Mouse (Mus musculus) thymus, postnatal 25 days (tissue): ENCODE measurements around the gene Tsku.
A peak's percentile ranks its signal among the peaks of the same experiment; 100 is the strongest.

Source experiments
- DNase-seq: peaks from one replicate; pipeline ENCODE4 v3.0.0; 2022

The Tsku gene

DNA sequence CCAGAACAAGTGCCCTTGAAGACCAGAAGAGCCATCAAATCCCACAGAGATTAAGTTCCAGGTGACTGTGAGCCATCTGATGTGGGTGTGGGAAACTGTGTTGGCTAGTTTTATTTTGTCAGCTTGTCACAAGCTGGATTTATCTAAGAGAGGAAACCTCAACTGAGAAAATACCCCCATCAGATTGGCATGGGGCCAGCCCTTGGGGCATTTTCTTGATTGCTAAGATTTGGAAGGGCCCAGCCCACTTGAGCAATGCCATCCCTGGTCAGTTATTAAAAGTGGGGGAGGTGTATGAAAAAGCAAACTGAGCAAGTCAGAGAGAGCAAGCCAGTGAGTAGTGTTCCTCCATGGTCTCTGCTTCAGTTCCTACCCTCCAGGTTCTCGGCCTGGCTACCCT lies 36.9 kb downstream of the Tsku start:
- DNase-seq, result no peak

DNA sequence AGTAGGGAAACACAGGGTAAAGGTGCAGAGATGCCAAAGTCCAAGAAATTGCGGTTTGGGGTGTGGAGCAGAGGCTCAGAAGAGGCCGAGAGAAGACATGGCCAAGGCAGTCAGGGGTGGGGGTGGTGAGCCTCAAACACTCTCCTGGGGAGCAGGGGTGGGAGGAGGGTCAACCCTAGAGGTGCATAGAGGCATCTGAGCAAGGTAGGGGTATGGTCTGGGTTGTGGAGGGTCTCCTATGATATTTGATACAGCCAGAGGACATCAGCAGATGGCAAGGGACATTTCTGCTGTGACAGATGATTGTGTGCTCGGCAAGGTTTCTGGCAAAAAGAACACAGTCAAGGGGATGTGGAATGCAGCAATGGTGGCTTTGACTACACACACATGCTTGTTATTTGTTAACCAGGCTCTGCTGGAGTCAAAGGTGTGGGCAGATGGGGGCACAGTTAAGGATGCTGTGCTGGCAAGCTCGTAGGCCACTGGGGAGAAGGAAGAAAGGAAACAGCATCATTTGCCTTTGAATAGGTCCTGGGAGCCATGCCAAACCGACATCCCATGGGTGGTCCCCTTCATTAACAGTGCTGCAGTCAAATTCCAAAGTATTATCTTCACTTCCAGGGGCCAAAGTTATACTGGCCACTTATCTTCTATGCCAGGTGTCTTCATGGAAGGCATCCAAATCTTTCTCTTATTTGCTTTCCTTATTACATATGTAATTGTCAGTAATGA lies 37.7 kb downstream of the Tsku start:
- DNase-seq, result no peak

DNA sequence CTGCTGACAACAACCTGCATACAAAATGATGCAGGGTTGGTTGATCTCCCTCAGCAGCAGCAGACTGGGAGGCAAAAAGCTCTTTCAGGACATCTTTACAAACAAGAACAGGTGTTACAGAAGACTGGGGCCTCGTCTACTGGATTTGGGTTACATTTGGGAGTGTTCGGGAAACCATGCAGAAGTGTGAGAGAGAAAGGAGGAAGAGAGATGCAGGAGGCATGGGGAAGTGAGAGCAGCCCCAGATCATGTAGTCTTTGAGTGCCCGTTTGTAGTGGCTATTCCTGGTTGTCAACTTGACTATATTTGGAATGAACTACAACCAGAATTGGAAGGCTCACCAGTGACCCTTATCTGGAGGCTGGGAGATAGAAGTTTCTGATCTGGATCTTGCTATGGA lies 38.7 kb downstream of the Tsku start:
- no peak for DNase-seq

DNA sequence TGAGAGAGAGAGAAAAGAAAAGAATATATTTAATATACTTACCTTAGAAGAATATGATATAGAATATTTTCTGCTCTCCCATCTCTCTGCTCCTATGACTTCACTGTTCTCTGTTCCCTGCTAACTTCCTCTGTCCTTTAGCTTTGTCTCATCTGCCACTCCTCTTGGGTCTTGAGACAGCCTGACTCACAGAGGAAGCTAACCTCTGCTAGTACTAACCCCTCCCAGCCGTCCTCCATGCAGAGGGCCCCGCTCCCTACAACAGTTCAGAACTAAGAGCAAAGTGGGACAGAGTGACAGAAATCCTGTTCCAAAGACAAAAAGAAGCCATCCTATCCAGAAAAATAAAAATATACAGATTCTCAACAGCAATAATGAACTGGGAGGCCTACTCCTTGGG lies 40.0 kb downstream of the Tsku start, which contains the start of gene Acer3:
Gene Acer3 (minus strand): TSS at position 126 of the 400 bp plus-strand sequence.
- DNase-seq, result no peak

DNA sequence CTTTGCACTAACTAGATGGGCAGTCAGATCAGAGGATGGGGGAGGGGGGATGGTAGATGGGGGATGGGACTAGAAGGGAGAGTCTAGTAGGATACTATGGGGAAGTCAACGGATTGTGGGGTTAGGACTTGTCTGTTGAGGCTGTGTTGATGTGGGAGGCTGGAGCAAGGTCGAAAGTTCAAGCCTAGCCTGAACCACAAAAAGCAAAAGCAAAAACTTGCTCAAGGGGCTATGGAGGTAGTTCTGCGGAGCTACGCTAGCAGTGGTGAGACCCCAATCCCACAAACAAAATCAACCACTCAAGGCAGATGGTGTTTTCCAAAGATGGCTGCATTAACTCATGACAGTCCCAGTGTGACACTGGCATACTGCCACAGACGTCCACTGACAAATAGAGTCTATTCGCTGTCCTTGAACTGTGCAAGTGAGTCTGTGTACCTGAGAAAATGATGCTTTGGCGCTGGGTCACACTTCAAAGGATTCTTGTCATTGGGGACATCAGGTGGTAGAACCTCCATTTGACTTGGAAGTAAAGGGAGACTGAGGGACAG lies 41.0 kb downstream of the Tsku start:
- no peak for DNase-seq

DNA sequence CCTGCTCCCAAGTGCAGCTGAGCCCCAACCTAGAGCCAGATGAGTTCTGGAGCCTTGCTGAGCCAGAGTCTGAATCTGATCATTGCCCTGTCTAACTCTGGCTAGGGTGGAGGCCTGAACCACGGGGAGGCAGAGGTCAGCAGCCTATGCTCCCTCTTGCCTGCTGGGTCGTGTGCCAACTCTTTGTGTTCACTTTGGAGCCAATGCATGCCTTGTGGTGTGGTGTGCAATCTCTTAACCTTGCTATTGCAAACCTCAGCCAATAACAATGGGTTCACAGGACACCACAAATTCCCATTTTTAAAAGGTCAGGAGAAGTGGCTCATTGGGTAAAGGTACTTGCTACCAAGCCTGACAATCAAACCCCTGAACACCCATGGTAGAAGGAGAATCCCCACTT lies 44.6 kb downstream of the Tsku start:
- DNase-seq, result no peak

DNA sequence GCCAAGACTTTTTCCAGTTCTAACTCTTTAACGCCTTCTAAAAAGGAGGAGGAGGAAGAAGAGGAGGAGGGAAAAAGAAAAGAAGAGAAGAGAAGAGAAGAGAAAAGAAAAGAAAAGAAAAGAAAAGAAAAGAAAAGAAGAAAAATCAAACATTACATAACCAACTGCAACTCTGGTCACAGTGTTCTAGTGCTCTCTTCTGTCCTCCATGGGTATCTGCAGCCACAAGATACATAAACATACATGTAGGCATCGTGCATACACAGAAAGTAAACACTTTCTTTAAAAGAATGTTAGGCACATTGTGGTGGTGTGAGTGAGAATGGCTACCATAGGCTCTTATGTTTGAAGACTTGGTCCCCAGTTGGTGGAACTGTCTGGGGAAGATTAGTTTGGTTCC lies 46.0 kb downstream of the Tsku start:
- no peak for DNase-seq

DNA sequence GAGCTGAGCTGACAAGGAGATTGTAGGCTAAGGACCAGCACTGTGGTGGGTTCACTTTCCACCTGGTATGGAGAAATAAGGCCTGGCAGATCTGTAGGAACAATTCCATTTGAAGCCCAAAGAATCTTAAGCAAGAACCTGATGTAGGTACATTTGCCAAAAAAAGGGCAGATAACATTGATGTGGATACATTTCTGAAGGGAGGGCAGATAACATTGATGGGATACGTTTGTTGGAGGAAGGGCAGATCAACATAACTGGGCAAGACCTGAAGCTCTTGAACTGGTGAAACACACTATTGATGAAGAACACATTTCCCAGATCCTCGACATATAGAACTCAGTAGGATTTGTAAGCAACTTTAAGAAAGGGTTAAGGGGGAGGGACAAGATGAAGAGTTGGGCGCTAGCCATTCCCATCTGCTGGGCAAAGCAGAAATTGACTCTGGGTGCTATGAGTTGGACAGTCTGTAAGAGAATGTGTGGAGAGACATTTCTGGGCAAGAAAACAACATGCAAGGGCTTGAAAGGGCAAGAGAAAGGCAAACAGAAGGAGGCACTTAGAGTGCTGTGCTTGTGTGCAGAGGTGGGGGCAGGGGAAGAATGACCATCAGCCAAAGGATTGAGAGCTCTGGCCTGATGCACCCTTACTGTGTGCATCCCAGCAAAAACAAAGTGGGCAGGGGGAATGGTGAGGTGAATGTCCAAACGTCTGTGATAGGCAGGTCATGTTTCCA lies 48.8 kb downstream of the Tsku start:
- DNase-seq, result no peak

DNA sequence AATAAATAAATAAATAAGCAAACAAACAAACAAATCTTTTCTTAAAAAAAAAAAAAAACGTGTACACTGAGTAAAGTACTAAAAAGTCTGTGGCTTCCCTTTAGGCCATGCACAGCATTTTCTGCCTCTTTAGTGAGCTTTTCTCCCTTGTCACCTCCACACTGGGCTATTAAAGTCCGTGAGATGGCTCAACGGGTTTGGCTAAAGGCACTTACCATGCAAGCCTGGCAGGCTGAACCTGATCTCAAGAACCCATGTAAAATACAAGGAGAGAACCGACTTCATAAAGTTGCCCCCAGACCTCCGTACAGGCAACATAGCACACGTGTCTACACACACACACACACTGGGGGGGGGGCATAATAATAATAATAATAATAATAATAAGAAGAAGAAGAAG lies 50.9 kb downstream of the Tsku start:
- no peak for DNase-seq

DNA sequence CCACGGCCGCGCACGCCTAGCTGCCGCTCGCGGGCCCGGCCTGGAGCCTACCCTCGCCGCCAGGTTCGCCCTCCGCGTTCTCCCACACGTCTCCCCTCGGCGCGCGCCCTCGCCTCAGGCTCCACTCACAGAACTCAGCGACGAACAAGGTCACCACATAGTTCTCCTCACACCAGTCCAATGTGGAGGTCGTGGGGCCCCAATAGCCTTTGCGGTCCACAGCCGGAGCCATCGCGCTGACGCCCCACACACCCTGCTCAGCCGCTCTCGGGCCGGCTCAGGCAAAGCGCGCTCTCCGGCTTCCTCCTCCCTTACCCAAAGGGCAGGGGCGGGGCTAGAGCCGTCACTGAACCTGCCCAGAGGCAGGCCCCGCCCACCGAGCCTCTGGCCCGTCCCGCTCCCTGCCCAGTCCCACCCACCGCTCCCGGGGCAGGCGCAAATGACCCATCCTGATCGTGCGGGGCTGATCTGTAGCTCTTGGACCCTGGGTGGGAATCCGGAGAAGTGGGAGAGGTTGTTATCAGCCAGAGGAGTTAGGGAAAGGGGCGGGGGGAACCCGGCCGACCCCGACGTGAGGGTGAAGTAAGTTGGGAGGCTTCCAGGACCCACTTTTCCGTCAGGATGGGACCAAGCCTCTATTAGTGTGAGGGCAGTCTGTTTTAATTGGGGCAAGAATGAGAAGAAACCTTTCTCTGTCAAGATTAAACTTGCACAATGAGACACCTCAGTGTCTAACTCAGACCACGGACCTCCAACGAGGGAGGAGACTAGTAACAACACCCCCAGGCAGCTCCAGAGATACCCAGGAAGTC lies 51.7 kb downstream of the Tsku start:
- peak; percentile 95 for DNase-seq

DNA sequence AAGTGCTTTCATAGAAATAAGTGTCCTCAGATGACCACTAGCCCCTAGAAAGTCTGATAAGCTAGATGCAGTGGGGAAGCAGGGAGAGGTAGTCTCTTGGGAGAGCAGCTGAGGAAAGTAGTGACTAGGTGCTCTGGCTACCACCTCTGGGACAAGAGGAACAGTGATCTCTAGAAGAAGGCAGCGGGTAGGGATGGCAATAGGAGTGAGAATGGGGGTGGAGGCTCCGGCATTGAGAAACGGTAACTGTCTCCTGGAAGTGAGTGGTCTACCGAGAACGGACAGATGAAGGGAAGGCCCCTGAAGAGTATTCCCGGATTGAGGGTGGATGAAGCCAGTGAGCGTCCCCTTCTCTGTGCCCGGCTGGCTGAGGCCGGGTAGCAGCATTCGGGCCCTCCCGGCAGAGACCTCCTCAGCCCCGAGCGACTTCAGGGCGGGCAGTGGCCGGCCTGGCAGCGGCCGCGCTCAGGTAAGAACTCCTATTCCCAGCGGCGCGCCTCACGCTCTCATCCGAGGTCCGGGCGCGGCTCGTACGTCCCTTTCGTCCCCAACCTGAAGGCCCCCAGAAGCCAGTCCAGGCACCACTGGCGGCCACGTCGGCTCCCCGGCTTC lies 52.4 kb downstream of the Tsku start:
- no peak for DNase-seq

DNA sequence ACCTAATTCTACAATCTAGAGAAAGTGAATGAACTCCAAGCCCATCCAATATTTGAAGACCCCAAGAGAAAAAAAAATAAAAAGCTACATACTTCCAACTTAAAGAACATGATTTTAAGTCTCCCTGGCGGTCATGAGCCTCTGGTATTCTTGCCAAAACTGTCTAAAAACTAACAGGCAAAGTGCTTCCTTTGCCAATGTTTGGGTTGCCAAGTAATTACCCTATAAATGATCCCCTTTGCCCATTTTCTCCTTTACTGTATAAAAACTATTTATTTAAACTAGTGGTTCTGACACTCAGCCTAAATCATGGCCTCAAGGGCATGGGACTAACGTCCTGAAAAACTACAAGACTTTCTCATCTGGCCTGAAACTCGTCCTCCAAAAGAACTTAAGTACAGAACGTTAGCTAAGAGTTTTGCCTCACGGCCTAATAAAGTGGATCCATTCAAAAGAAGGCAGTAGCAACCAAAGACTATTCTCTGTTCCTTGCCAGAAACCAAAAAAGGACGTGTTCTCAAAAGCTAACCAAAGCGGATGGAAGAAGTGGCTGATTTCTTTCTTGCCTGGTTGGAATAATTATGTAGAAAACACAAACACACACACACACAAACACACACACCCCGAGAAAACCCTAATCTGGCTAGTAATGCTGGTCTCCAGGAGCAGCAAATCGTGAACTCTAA lies 53.1 kb downstream of the Tsku start:
- DNase-seq, result no peak

DNA sequence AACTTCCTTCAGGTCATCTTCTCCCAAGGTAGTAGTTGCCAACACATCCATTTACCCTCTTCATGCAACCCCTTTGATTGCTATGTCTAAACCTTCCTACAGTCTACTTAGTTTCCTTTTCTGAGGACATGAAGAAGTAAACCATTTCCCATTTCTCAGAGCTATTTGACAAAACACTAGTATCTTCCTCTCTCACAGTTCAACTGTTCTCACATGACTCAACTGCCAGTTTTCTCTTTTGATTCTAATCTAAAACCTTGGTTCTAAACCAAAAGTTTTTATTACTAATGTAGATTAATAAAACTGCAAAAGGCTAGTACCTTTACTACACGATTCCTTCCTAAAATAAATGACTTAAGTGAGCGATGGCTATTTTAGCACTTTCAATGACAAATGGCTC lies 53.7 kb downstream of the Tsku start:
- DNase-seq, result no peak
